In genomic region chr13:44232716-44233051, GRCm38 (mm10) we compare ENCODE assay signal across 12 mouse cellular contexts.
DNase-seq lines count a peak whose midpoint lies in the region; ATAC-seq lines count a peak whose summit lies in the region.
"Had no signal": no experiment of that assay in that cellular context is flagged by ENCODE, and none has a peak within 500 bp of the region (broad histone marks: within the 10 kb centered on the region; RNA-seq: fewer than 3 reads in every experiment).

No protein-coding gene starts in this region.

- H3K9me3 ChIP-seq in megakaryocyte, embryonic 14.5 days: no peaks in the 10 kb centered on the region
- H3K9me3 ChIP-seq in embryonic facial prominence, embryonic 13.5 days: no peaks in the 10 kb centered on the region
- no peaks in the 10 kb centered on the region for H3K9me3 ChIP-seq in forebrain, embryonic 16.5 days (ENCODE audit: control insufficient read depth, low read length)
- no peaks in the 10 kb centered on the region for H3K9me3 ChIP-seq in midbrain, embryonic 15.5 days

- H3K27me3 ChIP-seq in megakaryocyte, embryonic 14.5 days (replicated peaks): no peaks in the 10 kb centered on the region
- H3K27me3 ChIP-seq in embryonic facial prominence, embryonic 13.5 days: peaks cover 15% of the 10 kb centered on the region
- H3K27me3 ChIP-seq in forebrain, embryonic 16.5 days (replicated peaks; ENCODE audit: control insufficient read depth, insufficient read depth, low read length): no peaks in the 10 kb centered on the region
- H3K27me3 ChIP-seq in midbrain, embryonic 15.5 days (replicated peaks): peaks cover 9% of the 10 kb centered on the region

- no peak for ATAC-seq in megakaryocyte, adult 5-6 weeks (ENCODE audit: poor library complexity, severe bottlenecking)
- ATAC-seq in embryonic facial prominence, embryonic 13.5 days (ENCODE audit: insufficient number of reproducible peaks, insufficient read depth, low FRiP score, low TSS enrichment, low read depth): no peak
- ATAC-seq in forebrain, embryonic 16.5 days: no peak; the same call in 1 of the 2 replicates
- ATAC-seq in midbrain, embryonic 15.5 days (replicated peaks): no peak

- H3K9ac ChIP-seq in embryonic facial prominence, embryonic 13.5 days: no peak overlapping the region
- H3K9ac ChIP-seq in forebrain, embryonic 16.5 days (replicated peaks; ENCODE audit: low read depth, low read length): no peak overlapping the region
- no peak overlapping the region for H3K9ac ChIP-seq in midbrain, embryonic 15.5 days

- WGBS in embryonic facial prominence, embryonic 13.5 days: 49% methylated on average over 6 of the region's 6 CpGs
- WGBS in forebrain, embryonic 16.5 days: 13% methylated on average over 6 of the region's 6 CpGs
- WGBS in midbrain, embryonic 15.5 days: 33% methylated on average over 6 of the region's 6 CpGs

- DNase-seq in urinary bladder, postnatal 4 days (ENCODE audit: low spot score in 2 of 2): no peak
- no peak for DNase-seq in embryo, embryonic 10.5 days (ENCODE audit: low spot score)
- no peak for DNase-seq in left cerebral cortex, adult 18-20 months (ENCODE audit: low spot score in 2 of 2)
- DNase-seq: cerebellum, adult 11-12 months; kidney, adult 18-20 months; kidney, postnatal 25 days had no signal

- no peaks in the 10 kb centered on the region for H3K36me3 ChIP-seq in megakaryocyte, embryonic 14.5 days (replicated peaks; ENCODE audit: low read length)
- H3K36me3 ChIP-seq in embryonic facial prominence, embryonic 13.5 days: no peaks in the 10 kb centered on the region
- H3K36me3 ChIP-seq in forebrain, embryonic 16.5 days (ENCODE audit: control insufficient read depth, insufficient read depth): no peaks in the 10 kb centered on the region
- H3K36me3 ChIP-seq in midbrain, embryonic 15.5 days (replicated peaks): no peaks in the 10 kb centered on the region

- peaks cover 60% of the 10 kb centered on the region for H3K4me1 ChIP-seq in megakaryocyte, embryonic 14.5 days
- peaks cover 33% of the 10 kb centered on the region for H3K4me1 ChIP-seq in embryonic facial prominence, embryonic 13.5 days
- peaks cover 37% of the 10 kb centered on the region for H3K4me1 ChIP-seq in forebrain, embryonic 16.5 days (replicated peaks; ENCODE audit: control insufficient read depth, insufficient read depth, low read length)
- H3K4me1 ChIP-seq in midbrain, embryonic 15.5 days: peaks cover 40% of the 10 kb centered on the region

- H3K4me2 ChIP-seq in embryonic facial prominence, embryonic 13.5 days: no peak overlapping the region
- H3K4me2 ChIP-seq in forebrain, embryonic 16.5 days (ENCODE audit: low read length): peak overlapping the region; percentile 33
- H3K4me2 ChIP-seq in midbrain, embryonic 15.5 days: peak overlapping the region; percentile 5; the same call in 1 of the 2 replicates
- H3K4me2 ChIP-seq: liver, embryonic 11.5 days had no signal

- H3K27ac ChIP-seq in embryonic facial prominence, embryonic 13.5 days: peak overlapping the region; percentile 16; the same call in 1 of the 2 replicates
- no peak overlapping the region for H3K27ac ChIP-seq in forebrain, embryonic 16.5 days (ENCODE audit: low read length)
- no peak overlapping the region for H3K27ac ChIP-seq in midbrain, embryonic 15.5 days

- peak overlapping the region; percentile 47 for H3K4me3 ChIP-seq in megakaryocyte, embryonic 14.5 days (replicated peaks)
- no peak overlapping the region for H3K4me3 ChIP-seq in embryonic facial prominence, embryonic 13.5 days
- H3K4me3 ChIP-seq in forebrain, embryonic 16.5 days (replicated peaks; ENCODE audit: low read length): no peak overlapping the region
- no peak overlapping the region for H3K4me3 ChIP-seq in midbrain, embryonic 15.5 days
